Mouse (Mus musculus) olfactory bulb, adult 2 months (tissue): ENCODE results near the gene Vegfd.

Experiments
- CTCF ChIP-seq: fragments of 200-500 bp; IDR thresholded peaks from 2 replicates; pipeline ENCODE4 v1.5.1; 2012; ENCODE audit warnings: low read depth, mild to moderate bottlenecking, low read length, moderate library complexity; ENCODE audit not compliant: insufficient read depth
- POLR2A ChIP-seq: fragments of 200-500 bp; IDR thresholded peaks from 2 replicates; pipeline ENCODE4 v1.6.1; 2012; ENCODE audit warnings: mild to moderate bottlenecking, low read depth, low read length, moderate library complexity; ENCODE audit not compliant: insufficient read depth

DNA sequence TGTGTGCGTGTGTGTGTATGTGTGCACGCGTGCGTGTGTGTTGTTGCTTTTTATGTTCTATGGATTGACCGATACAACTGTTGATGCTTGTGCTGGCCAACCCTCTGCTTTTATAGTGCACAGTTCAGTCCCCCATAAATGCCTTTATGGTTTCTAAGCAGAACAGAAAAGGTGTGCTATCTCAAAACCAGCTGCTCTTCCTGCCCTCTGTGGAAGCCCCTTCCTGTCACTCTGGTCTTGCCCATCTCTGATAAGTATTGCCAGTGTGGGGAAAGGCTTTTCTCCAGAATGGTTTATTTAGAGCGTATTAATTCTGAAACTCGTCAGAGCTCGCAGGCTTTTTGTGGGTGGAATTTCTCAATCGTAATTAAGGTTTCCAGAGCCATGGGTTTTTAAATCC lies 59.5 kb downstream of the Vegfd start:
- TF ChIP-seq CTCF (no peak), POLR2A (no peak)
